9 mouse cellular contexts compared by ENCODE assay signal in the genomic region with DNA sequence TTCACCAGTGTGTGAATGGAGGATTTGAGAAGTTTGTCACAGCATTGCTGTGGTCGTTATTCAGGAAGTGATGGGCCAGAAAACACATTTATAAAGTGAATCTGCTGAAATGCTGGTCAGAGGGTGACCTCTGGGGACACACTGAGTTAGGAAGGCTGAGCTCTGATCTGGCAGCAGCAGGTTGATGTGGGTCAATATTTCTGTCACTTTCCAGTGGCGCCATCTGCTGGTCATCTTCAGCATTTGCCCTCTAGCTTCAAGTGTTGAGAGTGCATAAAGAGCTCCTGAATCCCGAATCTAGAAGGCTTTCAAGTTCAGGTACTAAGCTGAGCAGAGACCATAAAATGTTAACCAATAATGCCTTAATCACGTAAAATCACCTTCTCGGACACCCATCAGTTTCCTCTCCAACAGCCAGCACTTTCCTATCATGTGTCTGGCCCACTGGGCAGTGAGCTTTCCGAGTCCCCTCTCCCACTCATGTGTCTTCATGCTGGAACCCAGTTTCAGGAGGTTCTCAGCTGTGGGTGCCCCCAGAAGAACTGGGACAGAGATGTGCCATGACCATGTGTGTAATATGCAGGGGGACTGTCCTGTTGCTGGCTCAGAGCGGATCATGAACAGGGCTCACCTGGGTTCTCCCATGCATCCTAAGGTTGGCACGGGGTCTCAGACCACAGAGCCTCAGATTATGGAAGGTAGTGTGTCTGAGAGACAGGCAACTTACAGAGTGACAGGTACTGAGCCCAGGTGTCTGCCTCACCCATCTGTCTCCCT.
DNase-seq lines count a peak whose midpoint lies in the region; ATAC-seq lines count a peak whose summit lies in the region.
"Had no signal": no experiment of that assay in that cellular context is flagged by ENCODE, and none has a peak within 500 bp of the region (broad histone marks: within the 10 kb centered on the region; RNA-seq: fewer than 3 reads in every experiment).

No protein-coding gene starts in this region.

- no peaks in the 10 kb centered on the region for H3K27me3 ChIP-seq in liver, embryonic 12.5 days (replicated peaks)
- H3K27me3 ChIP-seq: embryonic facial prominence, embryonic 12.5 days had no signal

- 0 out of 2 replicates have a peak, but pooled peaks cover 2% of the 10 kb centered on the region for H3K4me1 ChIP-seq in liver, embryonic 12.5 days

- DNase-seq in liver: peak; percentile 75
- peak; percentile 75 for DNase-seq in c-Kit-positive CD71-positive TER-119-positive erythroid progenitor cells, embryonic 14.5 days (ENCODE audit: low spot score)
- DNase-seq in induced T-regulatory cell, adult 2 months (ENCODE audit: low read depth): peak; percentile 88
- peak; percentile 69 to 72 for DNase-seq in left cerebral cortex, postnatal 10 days (ENCODE audit: extremely low spot score in 1 of 2, low spot score in 2 of 2)
- DNase-seq in naive thymus-derived CD4-positive, alpha-beta T cell, adult 2 months (ENCODE audit: low read depth): peak; percentile 84
- DNase-seq in spleen, postnatal 36 days (ENCODE audit: low spot score in 2 of 2): peak; percentile 36 to 60

- H3K9me3 ChIP-seq in liver, embryonic 12.5 days (replicated peaks): no peaks in the 10 kb centered on the region
- H3K9me3 ChIP-seq: embryonic facial prominence, embryonic 12.5 days had no signal

- 47% methylated on average over 8 of the region's 8 CpGs for WGBS in liver, embryonic 12.5 days (ENCODE audit: insufficient replicate concordance)

- H3K36me3 ChIP-seq in liver, embryonic 12.5 days: no peaks in the 10 kb centered on the region
- H3K36me3 ChIP-seq: embryonic facial prominence, embryonic 12.5 days had no signal

- intact Hi-C loops in left cerebral cortex, postnatal 10 days (cut with DNase I): no loop called here

- no peak overlapping the region for H3K4me2 ChIP-seq in liver, embryonic 12.5 days
- H3K4me2 ChIP-seq: embryonic facial prominence, embryonic 12.5 days had no signal

- no peak overlapping the region for H3K4me3 ChIP-seq in liver, embryonic 12.5 days
- H3K4me3 ChIP-seq: embryonic facial prominence, embryonic 12.5 days had no signal

- H3K9ac ChIP-seq in liver, embryonic 12.5 days: no peak overlapping the region
- H3K9ac ChIP-seq: embryonic facial prominence, embryonic 12.5 days had no signal

- no peak; the same call in 1 of the 2 replicates for ATAC-seq in liver, embryonic 12.5 days
- peak; percentile 59; the same call in 1 of the 2 replicates for ATAC-seq in frontal cortex, adult (ENCODE audit: low TSS enrichment)

- H3K27ac ChIP-seq in liver, embryonic 12.5 days: no peak overlapping the region
- H3K27ac ChIP-seq: embryonic facial prominence, embryonic 12.5 days had no signal
